Mouse (Mus musculus): ENCODE results near the gene Gm21870. TPM values are rescaled to one million over a fixed set of nuclear protein-coding genes. Genes with fewer than 3 reads are reported as not detected.
"Not testable (repeated sequence)": the region's sequence is repeated elsewhere in the genome, so short reads cannot be mapped to it uniquely, and the experiment has no call there.

Gm21870 gene
- total RNA-seq (2021) = not detected

DNA sequence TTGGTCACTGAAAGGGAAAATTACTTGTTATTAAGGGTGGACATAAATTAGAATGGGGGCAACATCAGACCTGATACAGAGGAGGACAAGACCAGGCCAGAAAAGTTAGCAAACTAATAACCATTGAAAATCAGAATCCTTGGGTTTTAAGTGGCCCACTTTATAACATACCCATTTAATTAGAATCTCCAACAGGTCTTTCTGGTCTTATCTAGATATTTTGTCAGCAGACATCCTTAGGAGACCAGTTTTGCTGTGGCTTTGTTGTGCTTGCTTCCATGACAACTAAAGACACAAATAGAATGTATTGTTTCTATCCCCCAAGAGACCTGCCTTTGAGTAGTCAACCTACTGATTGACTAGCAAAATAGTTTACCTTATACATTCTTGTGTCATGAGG lies at the start of gene Gm21870:
Gene Gm21870, minus strand, starts transcription at position 101 of the 400 bp plus-strand sequence.
- DNase-seq (ENCODE audit: low spot score); intact Hi-C loops (cut with DNase I): not testable (repeated sequence)

DNA sequence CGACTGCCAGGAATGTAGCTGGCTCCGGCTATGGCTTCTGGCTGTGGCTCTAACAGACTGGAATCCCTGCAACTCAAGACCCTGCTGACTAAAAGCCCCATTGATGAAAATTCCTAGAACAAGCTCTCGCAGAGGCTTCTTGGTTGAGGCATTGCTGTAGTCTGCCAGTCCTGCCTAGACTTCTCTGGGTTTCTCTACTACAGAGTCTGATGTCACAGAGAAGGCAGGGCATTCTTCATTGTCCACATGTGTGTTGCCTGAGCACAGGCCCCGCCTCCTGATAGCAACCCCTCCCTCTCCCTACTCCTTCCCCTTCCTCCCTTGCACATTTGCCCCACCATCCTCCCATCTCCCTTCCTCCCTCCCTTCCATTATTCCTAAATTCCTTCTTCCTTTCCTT lies 30.2 kb downstream of the Gm21870 start, which contains the start of gene Btbd35f6:
Gene Btbd35f6, minus strand, starts transcription at position 101 of the 400 bp plus-strand sequence.
- intact Hi-C loops (cut with DNase I); DNase-seq (ENCODE audit: low spot score): not testable (repeated sequence)

Other genes starting within 250 kb of the Gm21870 start
- not detected for gene Btbd35f6, start 30.3 kb downstream of the Gm21870 start, total RNA-seq (2021)
- gene Btbd35f9, start 174.7 kb upstream of the Gm21870 start, total RNA-seq (2021) = not detected

Data from heart, postnatal 25 days (tissue).